Mouse (Mus musculus): ENCODE data around the gene Dnajc4.

The Dnajc4 gene

DNA sequence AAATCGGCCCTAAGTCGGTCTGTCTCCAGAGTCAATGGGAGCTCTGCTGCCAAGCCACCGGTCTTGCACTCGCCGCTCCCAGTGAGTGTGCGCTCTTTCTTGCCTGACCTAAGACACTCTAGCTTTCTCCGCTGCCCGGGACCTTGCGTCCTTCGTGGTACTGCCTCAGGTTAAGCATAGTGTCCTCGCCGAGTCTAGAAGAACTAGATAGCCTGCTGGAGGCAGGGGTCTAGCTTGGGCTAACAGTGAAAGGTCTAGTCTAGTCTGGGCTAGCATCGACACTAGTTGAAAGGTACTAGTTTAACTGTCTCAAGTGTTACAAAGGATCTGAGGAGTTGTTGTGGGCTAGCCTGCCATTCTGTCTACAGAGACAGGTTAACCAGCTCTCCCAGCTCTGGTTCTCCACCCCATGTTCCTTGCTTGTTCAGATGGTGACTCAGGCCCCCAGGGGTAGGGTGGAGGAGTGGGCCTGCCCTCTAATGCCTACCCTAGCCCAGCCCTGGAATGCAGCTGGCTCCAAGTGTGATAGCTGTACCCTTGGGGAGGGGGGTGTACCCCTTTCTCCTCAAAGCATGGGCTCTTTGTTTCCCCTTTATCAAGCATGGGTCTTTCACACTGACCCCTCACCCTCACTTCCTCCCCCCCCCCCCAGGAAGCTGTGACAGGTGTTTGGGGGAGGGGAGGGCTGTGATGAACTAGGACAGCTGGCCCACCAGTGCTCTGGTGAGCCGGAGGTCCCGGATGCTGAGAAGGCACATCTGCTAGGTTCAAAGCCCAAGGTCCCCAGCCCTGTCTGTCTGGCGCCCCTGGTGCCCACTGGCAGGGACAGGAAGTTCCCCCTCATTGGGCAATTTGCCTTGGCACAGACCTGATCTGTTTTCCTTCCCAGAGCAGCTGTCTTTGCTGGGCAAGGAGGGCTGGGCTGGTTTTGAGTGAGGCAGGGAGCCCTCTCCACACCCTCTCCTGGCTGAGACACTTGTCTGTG is 16.5 kb downstream of the Dnajc4 start, which contains the start of gene Plcb3:
Plcb3 (minus strand) TSS at position 934 of the 985 bp plus-strand sequence.
- DNase-seq (ENCODE audit: extremely low read depth, low read depth) = no peak

DNA sequence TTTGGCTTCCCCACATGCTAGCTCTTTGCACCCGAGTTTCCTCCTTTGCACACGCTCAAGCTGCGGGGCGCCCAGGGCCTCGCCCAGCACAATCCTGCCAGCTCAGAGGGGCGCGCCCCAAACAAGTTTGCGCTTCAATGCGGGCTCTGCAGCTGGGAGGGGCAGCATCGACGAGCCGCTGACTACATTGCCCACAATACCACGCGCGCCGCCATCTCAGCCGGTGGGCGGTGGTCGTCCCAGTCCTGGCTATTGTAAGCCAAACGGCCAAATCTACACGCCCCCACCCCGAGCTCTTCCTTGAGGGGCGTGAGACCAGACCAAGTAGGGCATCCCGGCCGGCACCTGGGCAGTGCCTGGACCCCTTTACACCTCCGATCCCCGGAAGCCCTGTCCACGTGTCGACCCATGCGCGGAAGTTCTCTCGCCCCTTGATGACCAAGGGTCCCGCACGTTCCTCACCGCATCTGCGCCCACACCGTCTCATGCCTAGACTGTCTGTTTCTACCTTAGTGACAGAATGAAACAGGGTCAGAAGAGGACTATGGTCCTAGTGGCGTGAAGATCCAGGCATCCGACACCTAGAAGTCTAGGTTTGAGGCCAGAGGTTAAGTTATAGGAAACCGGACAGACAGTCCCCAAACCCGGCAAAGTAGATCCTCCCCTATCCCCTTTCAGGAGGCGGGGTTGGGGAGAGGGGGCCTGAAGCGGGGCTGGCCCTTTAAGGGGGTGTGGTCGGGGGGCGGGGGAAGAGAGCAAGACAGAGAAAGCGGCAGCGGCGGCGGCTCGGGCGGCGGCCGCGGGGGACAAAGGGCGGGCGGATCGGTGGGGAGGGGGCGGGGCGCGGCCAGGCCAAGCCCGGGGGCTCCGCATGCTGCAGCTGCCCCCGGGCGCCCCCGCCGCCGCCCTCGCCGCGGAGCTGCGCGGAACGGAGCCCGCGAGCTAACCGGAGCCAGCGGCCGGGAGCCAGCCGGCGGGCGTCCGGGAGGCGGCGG is 17.9 kb downstream of the Dnajc4 start, which contains the start of gene Ppp1r14b:
Ppp1r14b (plus strand) TSS at position 758 of the 995 bp plus-strand sequence.
- peak; percentile 74 for DNase-seq (ENCODE audit: extremely low read depth, low read depth)

DNA sequence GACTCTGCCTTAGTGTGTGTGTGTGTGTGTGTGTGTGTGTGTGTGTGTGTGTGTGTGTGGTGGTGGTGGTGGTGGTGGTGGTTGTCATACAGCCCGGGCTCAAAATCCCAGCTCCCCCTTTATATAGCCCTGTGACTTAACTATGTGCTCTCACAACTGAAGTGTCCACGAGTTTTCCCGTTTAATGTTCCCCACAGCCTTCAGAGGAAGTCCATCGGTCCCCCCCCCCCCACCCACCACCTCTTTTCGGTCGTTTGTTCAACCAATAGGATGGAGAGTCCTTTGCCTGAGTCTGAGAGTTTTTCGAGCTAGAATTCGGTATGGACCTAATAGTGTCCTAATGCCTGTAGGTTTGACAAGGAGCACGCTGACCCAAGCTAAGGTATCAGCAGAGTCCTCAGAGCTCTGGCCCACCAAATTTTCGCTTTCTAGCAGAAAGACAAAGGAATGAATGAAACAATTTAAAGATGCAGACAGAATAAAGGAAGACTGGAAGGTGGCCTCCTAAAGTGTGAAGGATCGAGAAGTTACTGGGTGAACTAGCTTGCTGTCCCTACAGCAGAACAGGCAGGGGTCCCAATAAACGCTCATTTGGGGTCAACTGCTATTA is 18.7 kb downstream of the Dnajc4 start:
- DNase-seq (ENCODE audit: extremely low read depth, low read depth) = no peak

- DNase-seq (ENCODE audit: extremely low read depth, low read depth) = no peak
Observed at GRCm38 (mm10) chr19:6972247-6972917, 20.0 kb downstream of the Dnajc4 start.

DNA sequence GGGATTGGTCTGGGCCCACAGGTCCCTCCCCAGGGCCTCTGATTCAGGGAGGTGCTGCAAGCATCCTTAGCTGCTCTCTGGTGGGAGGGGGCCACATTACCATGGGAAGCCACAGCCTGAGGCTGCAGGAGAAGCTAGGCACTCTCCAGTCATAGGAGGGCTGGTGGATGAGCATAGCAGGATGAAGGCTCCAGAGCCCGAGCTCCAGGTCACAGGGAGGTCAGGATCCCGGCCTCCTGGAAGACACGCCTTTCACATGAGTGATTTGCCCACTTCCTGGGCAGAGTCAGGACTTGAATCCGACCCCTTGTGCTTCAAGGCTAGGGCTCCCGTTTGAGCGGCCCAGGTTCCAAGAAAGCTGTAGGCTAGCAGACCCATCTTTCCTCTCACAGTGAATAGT is 20.7 kb downstream of the Dnajc4 start:
- no peak for DNase-seq (ENCODE audit: extremely low read depth, low read depth)

DNA sequence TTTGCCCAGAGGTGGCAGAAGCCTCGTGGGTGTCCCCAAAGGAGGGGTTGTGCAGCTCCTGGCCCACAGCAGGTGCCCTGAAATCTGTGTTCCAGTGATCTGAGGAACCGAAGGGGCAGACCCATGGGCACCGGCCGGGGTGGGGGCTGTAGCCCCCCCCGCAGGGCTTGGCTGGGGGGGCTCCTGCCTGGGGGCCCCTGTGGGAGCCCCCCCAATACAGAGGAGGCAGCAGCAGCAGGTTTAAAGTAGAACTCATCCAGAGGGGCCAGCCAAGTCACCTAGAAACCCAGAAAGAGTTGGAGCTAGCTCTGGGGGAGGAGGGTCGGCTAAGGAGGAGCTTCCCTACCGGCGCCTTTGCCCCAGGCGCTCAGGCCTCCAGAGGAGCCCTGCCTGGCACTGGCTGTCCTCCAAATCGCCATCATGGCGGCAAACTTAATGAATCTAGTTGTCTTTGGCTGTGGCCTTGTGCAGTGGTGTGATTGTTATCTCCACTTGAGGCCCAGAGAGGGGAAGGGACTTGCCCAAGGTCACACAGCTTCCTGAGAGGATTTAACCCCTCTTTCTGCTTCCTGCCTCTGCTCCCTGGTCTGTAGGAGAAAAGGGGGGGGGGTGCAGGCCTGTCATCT is 21.8 kb downstream of the Dnajc4 start:
- no peak for DNase-seq (ENCODE audit: extremely low read depth, low read depth)

- DNase-seq (ENCODE audit: extremely low read depth, low read depth) = no peak
Observed at GRCm38 (mm10) chr19:6969665-6970381, 22.5 kb downstream of the Dnajc4 start.

DNA sequence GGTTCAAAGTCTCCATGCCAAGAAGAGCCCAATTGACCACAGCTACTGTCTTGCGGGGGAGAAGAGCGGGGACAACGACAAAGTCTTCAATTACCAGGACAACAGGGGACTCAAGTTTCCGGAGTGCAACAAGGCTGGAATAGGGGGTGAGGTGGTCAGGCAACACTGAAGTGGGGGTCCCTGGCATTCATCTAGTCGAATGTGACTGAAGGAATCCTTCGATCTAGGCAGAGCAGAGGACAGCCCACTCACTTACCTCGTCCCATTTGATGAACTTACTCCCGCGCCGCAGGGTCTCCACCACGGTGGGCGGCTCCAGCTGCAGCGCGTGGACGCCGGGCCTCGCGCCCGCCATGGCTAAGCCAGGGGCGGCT is 23.1 kb downstream of the Dnajc4 start:
- DNase-seq (ENCODE audit: extremely low read depth, low read depth) = no peak

DNA sequence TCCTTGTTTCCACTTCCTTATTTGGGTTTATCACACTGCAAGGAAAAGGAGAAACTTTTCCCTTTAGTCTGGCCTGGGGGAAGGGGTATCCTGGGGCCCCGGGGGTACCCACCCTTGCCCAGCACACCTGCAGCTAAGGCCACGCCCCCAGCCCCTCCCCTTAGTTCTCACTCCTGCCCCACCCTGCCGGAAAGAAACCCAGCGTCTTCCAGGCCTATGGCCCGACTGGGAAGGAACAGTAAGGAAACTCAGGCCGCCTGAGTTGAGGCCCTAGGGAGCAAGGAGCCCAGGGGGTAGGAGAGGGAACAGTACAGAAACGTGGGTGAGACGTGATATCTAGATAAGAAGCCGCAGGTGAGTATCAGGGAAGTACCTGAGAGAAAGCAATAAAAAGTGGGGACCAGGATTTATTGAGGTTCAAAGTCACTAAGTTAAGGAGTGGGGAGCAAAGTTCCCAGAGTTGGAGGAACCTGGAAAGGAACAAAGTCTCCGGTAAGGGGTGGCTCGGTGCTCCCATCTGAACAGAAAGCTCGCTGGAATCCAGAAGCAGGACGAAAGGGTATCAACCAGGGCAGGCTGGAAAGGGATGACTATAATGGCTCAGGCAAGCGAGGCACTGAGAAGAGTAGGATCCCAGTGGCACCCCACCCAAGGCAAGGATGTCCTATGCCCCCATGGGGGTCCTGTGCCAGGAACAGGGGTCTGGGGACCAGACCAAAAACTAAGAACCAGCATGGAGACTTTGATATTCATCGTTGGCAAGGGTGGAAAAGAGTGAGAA is 23.7 kb downstream of the Dnajc4 start:
- DNase-seq (ENCODE audit: extremely low read depth, low read depth) = no peak

DNA sequence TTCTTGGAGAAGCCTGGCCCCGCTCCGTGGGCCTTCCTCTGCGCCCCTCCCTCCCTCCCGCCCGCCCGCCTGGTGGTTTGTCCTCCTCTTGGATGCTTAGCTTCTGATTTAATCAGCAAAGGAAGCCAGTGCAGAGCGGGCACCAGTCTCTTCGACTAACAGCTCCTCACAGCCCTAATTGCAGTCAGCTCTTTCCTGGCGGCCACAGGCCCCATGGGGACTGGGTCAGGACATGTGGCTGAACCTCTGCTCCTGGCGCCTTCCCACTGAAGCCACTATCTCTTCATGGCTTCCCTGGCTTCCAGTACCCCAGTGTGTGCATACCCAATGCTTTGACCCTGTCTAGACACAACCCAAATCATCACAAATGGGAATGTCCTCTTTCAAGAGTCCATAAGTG is 35.9 kb downstream of the Dnajc4 start:
- no peak for DNase-seq (ENCODE audit: extremely low read depth, low read depth)

GRCm38 (mm10) chr19:6955424-6955823 is 36.9 kb downstream of the Dnajc4 start:
- DNase-seq (ENCODE audit: extremely low read depth, low read depth) = no peak

DNA sequence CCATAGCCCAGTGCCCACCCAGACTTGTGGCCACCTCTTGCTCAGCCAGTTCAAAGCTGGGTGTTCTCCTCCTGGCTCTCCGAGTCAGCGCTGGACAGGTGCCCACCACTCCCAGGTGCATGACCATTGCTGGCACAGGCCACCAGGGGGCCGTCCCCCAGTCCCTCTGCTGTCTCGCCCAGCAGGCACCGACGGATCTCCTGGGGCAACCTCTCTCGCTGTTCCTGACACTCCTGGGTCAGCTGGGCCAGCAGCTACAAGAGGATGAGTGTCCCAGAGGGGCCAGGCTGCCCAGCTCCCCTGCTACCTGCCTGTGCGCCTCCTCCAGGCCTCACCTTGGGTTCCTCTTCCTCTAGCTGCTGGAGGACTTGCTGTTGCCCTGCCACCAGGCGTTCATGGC is 38.3 kb downstream of the Dnajc4 start:
- no peak for DNase-seq (ENCODE audit: extremely low read depth, low read depth)

- DNase-seq (ENCODE audit: extremely low read depth, low read depth) = no peak
Observed at GRCm38 (mm10) chr19:6952712-6953037, 39.7 kb downstream of the Dnajc4 start.

GRCm38 (mm10) chr19:6951994-6952711 is 40.2 kb downstream of the Dnajc4 start:
- DNase-seq (ENCODE audit: extremely low read depth, low read depth) = no peak

DNA sequence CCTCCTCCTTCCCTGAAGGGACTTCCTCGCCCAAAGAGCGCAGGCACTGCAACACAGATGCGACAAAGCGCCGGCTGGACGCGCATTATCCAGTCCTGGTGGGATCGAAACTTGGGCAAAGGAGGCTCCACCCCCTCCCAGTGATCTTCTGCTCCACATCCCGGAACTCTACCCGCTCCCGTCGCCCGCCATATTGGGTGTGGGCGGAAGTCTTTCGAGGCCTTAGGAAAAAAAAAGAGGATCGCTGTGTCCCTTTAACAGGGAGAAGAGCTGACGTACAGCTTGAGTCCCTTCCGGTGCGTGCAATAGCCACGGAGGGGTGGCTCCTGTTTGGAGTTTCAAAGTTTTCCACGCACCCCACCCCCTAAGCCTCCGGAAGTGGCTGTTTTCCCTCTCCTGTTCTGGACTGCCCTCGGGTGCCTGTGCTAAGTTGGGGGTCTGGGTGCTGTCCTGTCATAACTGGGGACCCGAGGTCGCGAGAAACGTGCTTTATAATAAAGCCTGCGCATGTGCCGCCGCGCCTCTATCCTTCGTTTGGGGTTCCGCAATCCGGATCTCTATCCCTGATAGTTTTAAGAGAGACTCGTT is 40.9 kb downstream of the Dnajc4 start:
- peak; percentile 86 for DNase-seq (ENCODE audit: extremely low read depth, low read depth)

DNA sequence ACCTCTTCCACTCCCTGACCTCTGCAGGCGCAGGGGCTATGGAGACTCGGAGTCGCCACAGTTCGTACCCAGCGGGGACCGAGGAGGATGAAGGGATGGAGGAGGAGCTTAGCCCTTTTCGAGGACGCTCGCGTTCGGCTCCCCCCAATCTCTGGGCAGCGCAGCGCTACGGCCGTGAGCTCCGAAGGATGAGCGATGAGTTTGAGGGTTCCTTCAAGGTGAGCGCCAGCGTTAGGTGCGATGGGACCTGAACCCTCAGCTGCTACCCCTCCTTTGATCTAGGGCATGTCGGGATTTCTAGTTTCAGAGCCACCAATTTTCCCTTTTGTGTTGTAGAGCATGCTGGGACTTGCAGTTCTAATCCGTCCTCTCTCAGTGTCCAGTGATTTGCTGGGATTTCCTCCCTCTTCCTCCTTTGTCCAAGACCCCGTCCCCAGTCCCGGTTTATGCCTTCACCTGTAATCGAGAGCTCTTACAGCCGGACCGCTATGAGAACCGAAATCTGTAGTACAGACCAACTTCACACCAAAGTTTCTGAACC is 41.7 kb downstream of the Dnajc4 start:
- DNase-seq (ENCODE audit: extremely low read depth, low read depth) = no peak

GRCm38 (mm10) chr19:6949951-6950350 is 42.4 kb downstream of the Dnajc4 start:
- no peak for DNase-seq (ENCODE audit: extremely low read depth, low read depth)

DNA sequence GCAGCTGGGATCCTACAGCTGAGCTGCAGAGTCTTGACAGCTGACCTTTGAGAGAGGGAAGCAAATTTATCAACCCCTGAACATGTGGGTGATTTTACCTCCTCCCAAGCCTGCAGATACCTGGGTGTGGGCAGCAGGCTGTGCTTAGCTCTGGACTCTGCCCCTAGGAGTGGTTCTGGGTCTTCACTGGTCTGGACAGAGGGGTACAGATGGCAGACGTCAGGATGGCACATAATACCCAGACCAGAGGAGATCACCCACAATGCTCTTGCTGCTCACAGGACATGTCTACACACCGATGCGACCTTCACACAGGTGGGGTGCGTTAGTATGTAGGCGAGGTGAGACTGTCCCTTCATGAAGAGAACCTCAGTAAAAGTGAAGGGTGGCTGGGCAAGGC is 42.8 kb downstream of the Dnajc4 start:
- no peak for DNase-seq (ENCODE audit: extremely low read depth, low read depth)

Measured in MEL-GATA-1-ER (cell line).